In the genomic region with DNA sequence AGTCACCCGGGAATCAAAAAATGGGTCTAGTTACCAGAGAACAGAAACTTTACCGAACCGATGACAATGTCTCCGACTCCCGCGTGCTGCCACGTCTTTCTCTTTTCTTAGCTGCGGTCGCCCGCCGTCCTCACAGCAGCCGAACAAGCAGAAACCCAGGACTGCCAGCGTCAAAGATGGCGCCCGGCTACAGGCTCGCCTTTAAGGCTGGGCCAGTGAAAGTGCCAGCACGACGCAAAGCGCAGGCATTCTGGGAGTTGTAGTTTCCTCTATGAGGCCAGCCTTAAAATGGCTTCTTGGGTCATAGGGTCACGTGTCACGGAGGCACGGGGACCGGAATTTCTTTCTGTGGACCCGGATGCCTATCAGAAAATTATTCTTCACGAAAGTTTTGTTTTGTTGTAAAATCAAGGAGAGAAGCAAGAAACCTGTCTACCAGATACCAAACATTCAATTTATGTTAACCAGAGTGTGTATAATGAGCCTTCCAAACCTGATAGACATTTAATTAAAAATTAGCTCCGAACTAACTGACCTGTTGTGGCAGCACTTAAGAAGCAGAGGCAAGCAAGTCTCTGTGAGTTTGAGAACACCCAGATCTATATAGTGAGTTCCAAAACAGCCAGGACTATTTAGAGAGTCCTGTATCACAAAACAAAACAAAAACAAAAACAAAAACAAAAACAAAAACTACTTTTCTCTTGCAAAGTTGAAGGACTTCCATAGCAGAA, we compare ENCODE assay signal across 8 mouse cellular contexts. TPM values are rescaled to one million over a fixed set of nuclear protein-coding genes. Genes with fewer than 3 reads are reported as not detected.
DNase-seq lines count a peak whose midpoint lies in the region; ATAC-seq lines count a peak whose summit lies in the region.

Gene Gm38394 (minus strand): TSS at position 116 of the 731 bp plus-strand sequence.

- H3K4me1 ChIP-seq in hindbrain, embryonic 15.5 days (replicated peaks), result peaks cover 41% of the 10 kb centered on the region

- no peaks in the 10 kb centered on the region for H3K9me3 ChIP-seq in hindbrain, embryonic 15.5 days

- peak within 1 kb of the TSS; percentile 83 for H3K9ac ChIP-seq in hindbrain, embryonic 15.5 days

- peak within 1 kb of the TSS; percentile 93 for H3K27ac ChIP-seq in hindbrain, embryonic 15.5 days (replicated peaks)

- peak; percentile 98 for ATAC-seq in hindbrain, embryonic 15.5 days (ENCODE audit: low FRiP score, low read depth)

- H3K27me3 ChIP-seq in hindbrain, embryonic 15.5 days, result no peaks in the 10 kb centered on the region

- peak; percentile 94 for DNase-seq in T-cell, adult 2 months (ENCODE audit: low spot score)
- peak; percentile 90 to 91 for DNase-seq in cerebellum, postnatal 36 days
- peak; percentile 91 to 95 for DNase-seq in frontal cortex, postnatal 36 days (ENCODE audit: low spot score in 2 of 2)
- DNase-seq in left cerebral cortex, adult 11 months (ENCODE audit: low spot score), result peak; percentile 91
- peak; percentile 94 to 96 for DNase-seq in lung, postnatal 4 days
- peak; percentile 86 for DNase-seq in retina, postnatal 7 days (ENCODE audit: low read depth, low spot score)
- peak; percentile 81 for DNase-seq in urinary bladder, adult 2 months (ENCODE audit: low spot score)

- peak within 1 kb of the TSS; percentile 77 for H3K4me3 ChIP-seq in hindbrain, embryonic 15.5 days

- H3K4me2 ChIP-seq in hindbrain, embryonic 15.5 days, result peak within 1 kb of the TSS; percentile 95

- H3K36me3 ChIP-seq in hindbrain, embryonic 15.5 days, result 0 out of 2 replicates have a peak, but pooled peaks cover 7% of the 10 kb centered on the region

- 2% methylated on average over 26 of the region's 26 CpGs for WGBS in hindbrain, embryonic 15.5 days

RNA-seq across cellular contexts. Expression of gene Gm38394, which starts in this region (rescaled TPM):
- 2.3 and 3.0 TPM in 2 replicates for polyA plus RNA-seq in hindbrain, embryonic 15.5 days (2015; fragmentation: Nextera tagmentation; extraction: Ambion mirVana)
- polyA plus RNA-seq in urinary bladder, adult 2 months (2012; rRNA removed), result 5.5 and 6.4 TPM in 2 replicates

Comparison
In these comparisons a context has a peak if more than half of its experiments do, and no peak if none do; other contexts are left out.
1. Peak in every context shown above with its lines: DNase-seq, ATAC-seq, H3K4me3 ChIP-seq and H3K27ac ChIP-seq.